Mouse (Mus musculus) cerebellum, adult 2 months (tissue): ENCODE results near the gene Map3k21.

Experiments used
- CTCF ChIP-seq: fragments of 200-500 bp; IDR thresholded peaks from 2 replicates; pipeline ENCODE4 v1.5.1; 2011; ENCODE audit warnings: low read depth, mild to moderate bottlenecking, control low read depth, low read length, moderate library complexity, borderline replicate concordance; ENCODE audit not compliant: insufficient read depth
- POLR2A ChIP-seq: fragments of 200-500 bp; IDR thresholded peaks from 2 replicates; pipeline ENCODE4 v1.6.1; 2011; ENCODE audit warnings: low read length, control low read depth, borderline replicate concordance; ENCODE audit not compliant: insufficient read depth

GRCm38 (mm10) chr8:125918719-125919118, 8.5 kb downstream of the Map3k21 start:
- TF ChIP-seq POLR2A (no peak), CTCF (no peak)
